Mouse (Mus musculus) adrenal gland, postnatal 36 days (tissue): ENCODE data around the gene Adam22. TPM values are rescaled to one million over a fixed set of nuclear protein-coding genes. Genes with fewer than 3 reads are reported as not detected.
"Not testable (repeated sequence)": the region's sequence is repeated elsewhere in the genome, so short reads cannot be mapped to it uniquely, and the experiment has no call there.

Experiments
- DNase-seq, 2 experiments: peaks; one replicate each; pipeline ENCODE4 v3.0.0; 2021; ENCODE audit warnings: mixed read lengths in 1 of 2
- total RNA-seq, 2 experiments: library from RNA; stranded (reverse); gene quantifications; 2 replicates each; pipeline ENCODE4 v1.2.3; 2021

Adam22 gene
- total RNA-seq, 2 experiments from 2014 or later = 3.1 to 3.7 TPM

- no peak for DNase-seq
Observed at GRCm38 (mm10) chr5:8326671-8327070, 41.3 kb downstream of the Adam22 start.

GRCm38 (mm10) chr5:8312324-8312723, 55.6 kb downstream of the Adam22 start:
- peak; percentile 1 to 12 for DNase-seq

- DNase-seq = no peak
Observed at GRCm38 (mm10) chr5:8310907-8311306, 57.1 kb downstream of the Adam22 start.

GRCm38 (mm10) chr5:8297719-8298419, 70.1 kb downstream of the Adam22 start:
- DNase-seq = no peak

- peak; percentile 6 to 24 for DNase-seq
Observed at GRCm38 (mm10) chr5:8293287-8293686, 74.7 kb downstream of the Adam22 start.

GRCm38 (mm10) chr5:8291496-8291895, 76.5 kb downstream of the Adam22 start:
- DNase-seq = no peak

- DNase-seq = no peak
Observed at GRCm38 (mm10) chr5:8289678-8290614, 78.0 kb downstream of the Adam22 start.

GRCm38 (mm10) chr5:8284123-8284522, 83.8 kb downstream of the Adam22 start:
- DNase-seq = no peak

GRCm38 (mm10) chr5:8276141-8276540, 91.8 kb downstream of the Adam22 start:
- DNase-seq = no peak

GRCm38 (mm10) chr5:8257366-8257765, 110.6 kb downstream of the Adam22 start:
- no peak for DNase-seq

GRCm38 (mm10) chr5:8256487-8256886, 111.5 kb downstream of the Adam22 start:
- DNase-seq = no peak

- no peak for DNase-seq
Observed at GRCm38 (mm10) chr5:8244696-8245095, 123.3 kb downstream of the Adam22 start.

- DNase-seq = no peak
Observed at GRCm38 (mm10) chr5:8243064-8243615, 124.8 kb downstream of the Adam22 start.

GRCm38 (mm10) chr5:8242660-8243059, 125.3 kb downstream of the Adam22 start:
- DNase-seq = no peak

GRCm38 (mm10) chr5:8227073-8227472, 140.9 kb downstream of the Adam22 start:
- DNase-seq = no peak

GRCm38 (mm10) chr5:8224321-8224705, 143.6 kb downstream of the Adam22 start:
- no peak for DNase-seq

GRCm38 (mm10) chr5:8223597-8224320, 144.2 kb downstream of the Adam22 start:
- DNase-seq = no peak

- no peak for DNase-seq
Observed at GRCm38 (mm10) chr5:8221630-8222029, 146.3 kb downstream of the Adam22 start.

- DNase-seq = no peak
Observed at GRCm38 (mm10) chr5:8215841-8216240, 152.1 kb downstream of the Adam22 start.

- DNase-seq = not testable (repeated sequence)
Observed at GRCm38 (mm10) chr5:8184992-8185391, 183.0 kb downstream of the Adam22 start.

GRCm38 (mm10) chr5:8180646-8181045, 187.3 kb downstream of the Adam22 start:
- no peak for DNase-seq

GRCm38 (mm10) chr5:8178111-8178510, 189.8 kb downstream of the Adam22 start:
- DNase-seq = no peak
